Mouse (Mus musculus) limb, embryonic 13.5 days (tissue): ENCODE measurements around the gene Srsx. TPM values are rescaled to one million over a fixed set of nuclear protein-coding genes. Genes with fewer than 3 reads are reported as not detected.
"Not testable (repeated sequence)": the region's sequence is repeated elsewhere in the genome, so short reads cannot be mapped to it uniquely, and the experiment has no call there.

Experiments used
- ATAC-seq: fragments of 200-750 bp; cut with Nextera tagmentation; 2 replicates; pipeline ENCODE4 v1.8.0; 2017; ENCODE audit warnings: low read depth, moderate number of reproducible peaks, moderate TSS enrichment; ENCODE audit not compliant: low FRiP score
- H3K27ac ChIP-seq: fragments of 300-500 bp; sonication (generic); 2 replicates; pipeline ENCODE4 v1.5.1; 2015; ENCODE audit warnings: inconsistent platforms, mild to moderate bottlenecking, moderate library complexity
- H3K27me3 ChIP-seq: fragments of 300-500 bp; sonication (generic); 2 replicates; pipeline ENCODE4 v1.6.1; 2015; ENCODE audit warnings: mild to moderate bottlenecking, inconsistent platforms
- H3K36me3 ChIP-seq: fragments of 300-500 bp; sonication (generic); 2 replicates; pipeline ENCODE4 v1.6.1; 2015; ENCODE audit warnings: inconsistent platforms, mild to moderate bottlenecking, moderate library complexity
- H3K4me1 ChIP-seq: fragments of 300-500 bp; sonication (generic); 2 replicates; pipeline ENCODE4 v1.6.1; 2015; ENCODE audit warnings: inconsistent platforms
- H3K4me2 ChIP-seq: fragments of 300-500 bp; sonication (generic); replicated peaks from 2 replicates; pipeline ENCODE4 v1.6.1; 2015; ENCODE audit warnings: inconsistent platforms, mild to moderate bottlenecking, moderate library complexity
- H3K4me3 ChIP-seq: fragments of 300-500 bp; sonication (generic); 2 replicates; pipeline ENCODE4 v1.5.1; 2015; ENCODE audit warnings: moderate library complexity, mild to moderate bottlenecking, inconsistent platforms
- H3K9ac ChIP-seq: fragments of 300-500 bp; sonication (generic); 2 replicates; pipeline ENCODE4 v1.6.1; 2015; ENCODE audit warnings: mild to moderate bottlenecking, inconsistent platforms
- H3K9me3 ChIP-seq: fragments of 300-500 bp; sonication (generic); 2 replicates; pipeline ENCODE4 v1.6.1; 2016; ENCODE audit warnings: inconsistent platforms
- WGBS: fragments of 180-500 bp; shearing (Covaris S2); methylation state at CpG from one replicate; pipeline ENCODE4 v1.1.7; 2015; 5-methylcytosine and 5-hydroxymethylcytosine counted together
- polyA plus RNA-seq: library from polyadenylated mRNA; unstranded; fragments of >200 nt; fragmentation: Nextera tagmentation; extraction: Ambion mirVana; gene quantifications from 2 replicates; pipeline ENCODE4 v1.2.1, GENCODE M21; 2015

Srsx gene
- polyA plus RNA-seq = not detected in 2 replicates

DNA sequence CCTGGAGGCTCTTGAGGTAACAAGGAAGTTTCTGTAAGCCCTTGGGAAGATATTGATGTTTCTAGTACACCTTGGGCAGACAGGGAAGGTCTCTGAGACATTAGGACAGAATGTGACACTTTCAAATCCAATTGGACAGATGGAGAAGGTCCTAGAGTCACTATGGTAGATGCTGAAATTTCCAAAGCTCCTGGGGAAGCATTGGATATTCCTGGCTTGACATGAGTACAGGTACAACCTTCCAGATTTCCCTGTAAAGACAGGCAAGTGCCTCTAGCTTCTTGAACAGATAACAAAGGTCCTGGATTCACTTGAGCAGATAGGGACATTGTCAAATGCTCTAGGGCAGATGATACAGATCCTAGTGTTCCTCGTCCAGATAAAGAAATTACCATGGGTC lies at the start of gene Srsx:
Gene Srsx (minus strand): TSS at position 101 of the 400 bp plus-strand sequence.
- not testable (repeated sequence) for H3K9ac ChIP-seq, H3K4me2 ChIP-seq, H3K27ac ChIP-seq, H3K27me3 ChIP-seq, H3K4me1 ChIP-seq, H3K36me3 ChIP-seq, H3K9me3 ChIP-seq, H3K4me3 ChIP-seq, ATAC-seq
- 50% methylated on average over 1 of the region's 1 CpGs for WGBS

- H3K27me3 ChIP-seq, H3K36me3 ChIP-seq, H3K4me1 ChIP-seq, H3K4me2 ChIP-seq, H3K4me3 ChIP-seq, H3K9me3 ChIP-seq, ATAC-seq, H3K9ac ChIP-seq, H3K27ac ChIP-seq: not testable (repeated sequence)
- WGBS = no CpG with 5 or more reads among the region's 3 CpGs
Observed at GRCm38 (mm10) chrX:123246807-123247206, 24.5 kb upstream of the Srsx start, which contains the start of gene Gm17577. Gene Gm17577 (minus strand): TSS chrX:123246907.

Other genes with a start within 250 kb of the Srsx start
- not detected in 2 replicates for gene Gm17521, start 192.8 kb downstream of the Srsx start, polyA plus RNA-seq
- 19.4 and 22.5 TPM in 2 replicates for gene Cldn34c1, start 119.0 kb downstream of the Srsx start, polyA plus RNA-seq
- not detected in 2 replicates for gene Gm17577, start 24.4 kb upstream of the Srsx start, polyA plus RNA-seq